Mouse (Mus musculus) lung, adult 2 months (tissue): ENCODE data around the gene Bace1.

Source experiments
- CTCF ChIP-seq: fragments of 200-500 bp; IDR thresholded peaks from 2 replicates; pipeline ENCODE4 v1.5.1; 2011; ENCODE audit warnings: mild to moderate bottlenecking, low read length, control low read depth; ENCODE audit not compliant: insufficient read depth
- POLR2A ChIP-seq: fragments of 200-500 bp; IDR thresholded peaks from 2 replicates; pipeline ENCODE4 v1.6.1; 2011; ENCODE audit warnings: low read depth, mild to moderate bottlenecking, control low read depth, low read length, borderline replicate concordance; ENCODE audit errors: extremely low read depth

GRCm38 (mm10) chr9:45806847-45807246 is 31.5 kb upstream of the Bace1 start:
- TF ChIP-seq CTCF (no peak), POLR2A (no peak)
